Mouse (Mus musculus): Measurements from ENCODE around the gene Sgf29.

GRCm38 (mm10) chr7:126625369-126625768 lies 23.7 kb upstream of the Sgf29 start:
- TF ChIP-seq POLR2A (IDR thresholded peaks at IDR 0.05; ENCODE audit: borderline replicate concordance, insufficient read depth, low read length): no peak
- no peak for TF ChIP-seq CTCF (IDR thresholded peaks at IDR 0.05; ENCODE audit: borderline replicate concordance, insufficient read depth, low read depth, low read length)
